Mouse (Mus musculus): ENCODE results near the gene Tubb4b.

DNA sequence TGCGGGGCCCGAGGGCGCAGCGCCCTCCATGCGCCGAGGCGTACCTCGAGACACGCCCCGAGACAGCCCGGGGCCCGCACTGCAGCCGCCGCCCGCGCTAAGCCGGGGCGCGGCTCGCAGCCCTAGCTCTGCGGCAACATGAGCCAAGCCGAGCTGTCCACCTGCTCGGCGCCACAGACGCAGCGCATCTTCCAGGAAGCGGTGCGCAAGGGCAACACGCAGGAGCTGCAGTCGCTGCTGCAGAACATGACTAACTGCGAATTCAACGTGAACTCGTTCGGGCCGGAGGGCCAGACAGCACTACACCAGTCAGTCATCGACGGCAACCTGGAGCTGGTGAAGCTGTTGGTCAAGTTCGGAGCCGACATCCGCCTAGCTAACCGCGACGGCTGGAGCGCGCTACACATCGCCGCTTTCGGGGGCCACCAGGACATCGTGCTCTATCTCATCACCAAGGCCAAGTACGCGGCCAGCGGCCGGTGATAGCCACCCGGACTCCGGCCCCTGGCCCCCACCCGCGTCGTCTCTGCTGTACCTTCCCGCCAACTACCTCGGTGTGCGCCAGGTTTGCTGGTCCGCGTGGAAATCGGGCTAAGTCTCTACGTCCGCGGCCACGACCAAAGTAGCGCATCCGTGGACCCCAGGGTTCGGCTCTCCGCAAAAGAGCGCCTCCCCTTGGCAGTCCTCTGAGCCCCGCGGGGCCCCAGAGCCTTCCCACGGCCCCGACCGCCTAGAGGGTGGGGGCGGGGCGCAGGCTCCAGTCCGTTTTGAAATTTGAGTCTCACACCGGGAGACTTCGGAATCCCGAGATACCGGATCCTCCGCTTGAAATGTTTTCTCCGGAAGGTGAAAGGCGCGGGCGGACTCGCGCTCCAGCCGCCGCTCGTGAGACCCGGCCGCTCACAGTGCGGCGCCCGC is 43.3 kb downstream of the Tubb4b start:
- TF ChIP-seq CTCF (IDR thresholded peaks at IDR 0.05; ENCODE audit: low read depth, low read length) = no peak
- no peak for TF ChIP-seq POLR2A (IDR thresholded peaks at IDR 0.05; ENCODE audit: extremely low read depth, insufficient read depth, low read length)

All from liver, adult 2 months (tissue).